Mouse (Mus musculus) heart, embryonic 13.5 days (tissue): ENCODE results near the gene Ube2ql1. TPM values are rescaled to one million over a fixed set of nuclear protein-coding genes. Genes with fewer than 3 reads are reported as not detected.

Source experiments
- ATAC-seq: fragments of 200-750 bp; cut with Nextera tagmentation; 2 replicates; pipeline ENCODE4 v1.8.0; 2017; ENCODE audit warnings: moderate TSS enrichment; ENCODE audit not compliant: insufficient number of reproducible peaks, low FRiP score, low TSS enrichment; ENCODE audit errors: extremely low read depth
- H3K27ac ChIP-seq: fragments of 300-500 bp; sonication (generic); replicated peaks from 2 replicates; pipeline ENCODE4 v1.5.1; 2015; ENCODE audit warnings: moderate library complexity, mild to moderate bottlenecking, inconsistent platforms
- H3K27me3 ChIP-seq: fragments of 300-500 bp; sonication (generic); replicated peaks from 2 replicates; pipeline ENCODE4 v1.6.1; 2015; ENCODE audit warnings: mild to moderate bottlenecking, inconsistent platforms
- H3K36me3 ChIP-seq: fragments of 300-500 bp; sonication (generic); 2 replicates; pipeline ENCODE4 v1.6.1; 2015; ENCODE audit warnings: mild to moderate bottlenecking, inconsistent platforms
- H3K4me1 ChIP-seq: fragments of 300-500 bp; sonication (generic); 2 replicates; pipeline ENCODE4 v1.6.1; 2015; ENCODE audit warnings: inconsistent platforms
- H3K4me2 ChIP-seq: fragments of 300-500 bp; sonication (generic); 2 replicates; pipeline ENCODE4 v1.6.1; 2015; ENCODE audit warnings: inconsistent platforms, mild to moderate bottlenecking, moderate library complexity
- H3K4me3 ChIP-seq: fragments of 300-500 bp; sonication (generic); 2 replicates; pipeline ENCODE4 v1.5.1; 2015; ENCODE audit warnings: moderate library complexity, mild to moderate bottlenecking, inconsistent platforms
- H3K9ac ChIP-seq: fragments of 300-500 bp; sonication (generic); 2 replicates; pipeline ENCODE4 v1.6.1; 2015; ENCODE audit warnings: inconsistent platforms, mild to moderate bottlenecking, moderate library complexity
- H3K9me3 ChIP-seq: fragments of 300-500 bp; sonication (generic); 2 replicates; pipeline ENCODE4 v1.6.1; 2016; ENCODE audit warnings: inconsistent platforms
- WGBS: fragments of 180-500 bp; shearing (Covaris S2); methylation state at CpG from one replicate; pipeline ENCODE4 v1.1.7; 2015; ENCODE audit warnings: mixed read lengths; 5-methylcytosine and 5-hydroxymethylcytosine counted together
- polyA plus RNA-seq: library from polyadenylated mRNA; unstranded; fragments of >200 nt; fragmentation: Nextera tagmentation; extraction: Ambion mirVana; gene quantifications from 2 replicates; pipeline ENCODE4 v1.2.1, GENCODE M21; 2015

Gene Ube2ql1
- polyA plus RNA-seq, 1 experiment from 2014 or later: 0.60 TPM

GRCm38 (mm10) chr13:69748756-69749155 lies 9.1 kb upstream of the Ube2ql1 start:
- 68% methylated on average over 4 of the region's 4 CpGs for WGBS
- H3K9me3 ChIP-seq: 0 out of 2 replicates have a peak, but pooled peaks cover 4% of the 10 kb centered on the region
- H3K4me1 ChIP-seq: peaks cover 8% of the 10 kb centered on the region; the same call in 1 of the 2 replicates
- H3K27me3 ChIP-seq: no peaks in the 10 kb centered on the region
- no peak for ATAC-seq
- no peak overlapping the region for H3K9ac ChIP-seq
- H3K4me3 ChIP-seq: no peak overlapping the region
- no peak overlapping the region for H3K4me2 ChIP-seq
- H3K36me3 ChIP-seq: no peaks in the 10 kb centered on the region
- no peak overlapping the region for H3K27ac ChIP-seq

DNA sequence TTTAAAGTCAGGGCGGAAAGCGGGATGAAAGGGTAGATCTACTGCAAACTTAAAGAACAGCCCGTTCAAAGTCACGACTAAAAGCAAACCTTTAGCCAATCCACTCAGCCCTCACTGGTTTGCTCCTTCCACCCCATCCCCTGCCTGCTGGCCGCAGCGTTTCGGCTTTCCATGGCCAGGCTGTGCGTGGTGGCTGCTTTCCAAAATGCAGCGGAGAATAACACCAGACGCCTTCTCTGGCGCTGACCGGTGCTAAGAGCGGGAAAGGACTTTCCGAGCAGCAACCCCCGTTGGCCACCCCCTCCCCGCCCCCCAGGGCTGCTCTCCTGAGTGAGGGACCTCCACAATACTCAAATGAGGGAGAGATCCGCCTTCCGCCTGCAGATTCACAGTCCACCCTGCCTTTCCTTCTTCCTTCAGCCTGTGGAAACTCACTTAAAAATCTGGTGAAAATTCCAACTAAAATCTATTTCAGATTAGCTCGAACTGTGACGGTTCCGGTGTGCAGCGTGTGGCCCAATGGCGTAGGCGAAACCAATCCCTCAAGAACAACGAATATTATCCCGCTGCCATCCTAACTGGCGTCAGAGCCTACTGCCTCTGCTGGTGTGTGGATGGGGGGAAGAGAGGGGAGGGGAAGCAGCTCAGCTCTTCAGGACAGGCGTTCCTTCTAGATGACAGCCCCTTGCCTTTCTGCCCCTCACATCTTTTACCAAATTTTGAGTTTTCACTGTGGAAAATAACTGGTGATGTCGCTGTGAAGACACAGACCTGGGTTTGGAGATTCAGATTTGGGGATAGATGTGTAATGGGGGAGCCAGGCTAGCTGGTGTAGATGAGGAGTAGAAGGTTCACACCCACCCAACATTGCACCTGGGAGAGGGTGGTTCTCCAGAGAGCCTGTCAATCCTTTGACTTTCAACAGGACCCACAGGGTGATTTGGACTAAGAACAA lies 919 bp upstream of the Ube2ql1 start:
- peak overlapping the region; percentile 99 for H3K4me2 ChIP-seq
- peak overlapping the region; percentile 75 for H3K9ac ChIP-seq
- peaks cover 23% of the 10 kb centered on the region for H3K4me1 ChIP-seq
- H3K27ac ChIP-seq: no peak overlapping the region
- peak overlapping the region; percentile 73 for H3K4me3 ChIP-seq
- H3K36me3 ChIP-seq: no peaks in the 10 kb centered on the region
- no peak for ATAC-seq
- 0 out of 2 replicates have a peak, but pooled peaks cover 4% of the 10 kb centered on the region for H3K9me3 ChIP-seq
- peaks cover 56% of the 10 kb centered on the region for H3K27me3 ChIP-seq
- WGBS: 2% methylated on average over 29 of the region's 29 CpGs

GRCm38 (mm10) chr13:69739091-69739758 lies 464 bp downstream of the Ube2ql1 start:
- 0 out of 2 replicates have a peak, but pooled peaks cover under 1% of the 10 kb centered on the region for H3K9me3 ChIP-seq
- no peak for ATAC-seq
- peaks cover 23% of the 10 kb centered on the region for H3K4me1 ChIP-seq
- no peaks in the 10 kb centered on the region for H3K36me3 ChIP-seq
- no peak overlapping the region for H3K27ac ChIP-seq
- H3K4me3 ChIP-seq: peak overlapping the region; percentile 73
- H3K9ac ChIP-seq: peak overlapping the region; percentile 80
- H3K4me2 ChIP-seq: peak overlapping the region; percentile 99
- under 1% methylated on average over 76 of the region's 78 CpGs for WGBS
- H3K27me3 ChIP-seq: peaks cover 70% of the 10 kb centered on the region

GRCm38 (mm10) chr13:69738461-69738971 lies 1.2 kb downstream of the Ube2ql1 start:
- H3K27ac ChIP-seq: no peak overlapping the region
- H3K4me1 ChIP-seq: peaks cover 23% of the 10 kb centered on the region
- H3K9ac ChIP-seq: peak overlapping the region; percentile 80
- no peaks in the 10 kb centered on the region for H3K36me3 ChIP-seq
- 1% methylated on average over 40 of the region's 40 CpGs for WGBS
- H3K4me2 ChIP-seq: peak overlapping the region; percentile 99
- peak overlapping the region; percentile 73 for H3K4me3 ChIP-seq
- H3K9me3 ChIP-seq: no peaks in the 10 kb centered on the region
- H3K27me3 ChIP-seq: peaks cover 73% of the 10 kb centered on the region
- ATAC-seq: no peak

GRCm38 (mm10) chr13:69737444-69738185 lies 2.1 kb downstream of the Ube2ql1 start:
- Histone ChIP-seq H3K4me1 (peaks cover 30% of the 10 kb centered on the region), H3K36me3 (no peaks in the 10 kb centered on the region), H3K4me2 (peak overlapping the region; percentile 99), H3K27ac (no peak overlapping the region), H3K4me3 (peak overlapping the region; percentile 73), H3K27me3 (peaks cover 76% of the 10 kb centered on the region), H3K9ac (no peak overlapping the region), H3K9me3 (no peaks in the 10 kb centered on the region)
- WGBS: 9% methylated on average over 12 of the region's 19 CpGs
- no peak for ATAC-seq

DNA sequence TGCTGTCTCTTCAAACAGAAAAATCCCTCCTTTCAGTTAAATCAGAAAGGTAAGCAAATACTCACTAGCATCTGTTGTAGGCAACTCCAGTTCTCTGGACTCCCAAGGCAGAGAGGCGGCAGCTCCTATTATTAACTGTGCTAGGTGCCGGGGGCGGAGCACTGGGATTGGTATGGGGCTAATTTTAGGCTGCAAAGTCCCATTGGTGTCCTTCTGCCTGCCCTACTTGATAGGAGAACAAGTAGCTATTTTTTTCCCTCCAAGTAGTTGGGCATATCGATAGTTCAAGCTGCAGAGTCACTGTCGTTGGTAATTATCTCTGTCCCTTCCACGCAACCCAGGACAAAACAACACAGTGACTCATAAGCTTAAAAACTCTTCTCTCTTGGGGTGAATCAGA lies 7.1 kb downstream of the Ube2ql1 start:
- Histone ChIP-seq H3K36me3 (no peaks in the 10 kb centered on the region), H3K4me2 (peak overlapping the region; percentile 51), H3K9me3 (no peaks in the 10 kb centered on the region), H3K4me3 (no peak overlapping the region), H3K27ac (peak overlapping the region; percentile 42; the same call in 1 of the 2 replicates), H3K4me1 (peaks cover 18% of the 10 kb centered on the region), H3K9ac (no peak overlapping the region), H3K27me3 (peaks cover 40% of the 10 kb centered on the region)
- WGBS: 46% methylated on average over 6 of the region's 6 CpGs
- no peak for ATAC-seq

GRCm38 (mm10) chr13:69725376-69725775 lies 14.3 kb downstream of the Ube2ql1 start:
- Histone ChIP-seq H3K9me3 (no peaks in the 10 kb centered on the region), H3K27ac (no peak overlapping the region), H3K4me2 (no peak overlapping the region), H3K27me3 (no peaks in the 10 kb centered on the region), H3K4me1 (0 out of 2 replicates have a peak, but pooled peaks cover 8% of the 10 kb centered on the region), H3K36me3 (no peaks in the 10 kb centered on the region), H3K4me3 (no peak overlapping the region), H3K9ac (no peak overlapping the region)
- 87% methylated on average over 3 of the region's 3 CpGs for WGBS
- no peak for ATAC-seq

DNA sequence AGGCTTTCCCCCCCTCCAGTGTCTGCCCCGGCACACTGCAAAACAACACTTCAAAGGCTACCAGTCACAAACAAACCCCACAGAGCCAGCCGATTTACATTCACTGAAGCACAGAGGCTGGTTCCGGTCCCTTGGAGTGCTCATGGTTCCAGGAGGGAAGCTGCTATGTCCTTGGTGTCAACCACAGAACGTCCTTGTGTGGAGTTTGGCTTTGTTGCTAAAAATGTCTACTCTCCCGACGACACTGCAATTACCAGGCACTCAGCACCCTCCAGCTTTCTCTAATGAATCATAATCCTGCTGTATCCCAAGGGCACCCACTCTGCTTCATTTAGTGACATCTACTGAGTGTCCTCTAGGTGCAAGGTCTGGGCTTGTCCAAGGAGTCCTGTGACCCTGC lies 18.5 kb downstream of the Ube2ql1 start:
- no peak for ATAC-seq
- H3K36me3 ChIP-seq: no peaks in the 10 kb centered on the region
- H3K4me3 ChIP-seq: no peak overlapping the region
- no peaks in the 10 kb centered on the region for H3K9me3 ChIP-seq
- H3K4me2 ChIP-seq: no peak overlapping the region; the same call in 1 of the 2 replicates
- H3K27me3 ChIP-seq: no peaks in the 10 kb centered on the region
- WGBS: 5% methylated on average over 6 of the region's 6 CpGs
- 0 out of 2 replicates have a peak, but pooled peaks cover 8% of the 10 kb centered on the region for H3K4me1 ChIP-seq
- no peak overlapping the region for H3K27ac ChIP-seq
- no peak overlapping the region for H3K9ac ChIP-seq

- Histone ChIP-seq H3K9me3 (no peaks in the 10 kb centered on the region), H3K4me2 (no peak overlapping the region), H3K9ac (no peak overlapping the region), H3K27me3 (no peaks in the 10 kb centered on the region), H3K27ac (no peak overlapping the region), H3K4me3 (no peak overlapping the region), H3K4me1 (0 out of 2 replicates have a peak, but pooled peaks cover 8% of the 10 kb centered on the region), H3K36me3 (no peaks in the 10 kb centered on the region)
- 14% methylated on average over 11 of the region's 11 CpGs for WGBS
- ATAC-seq: no peak
These were observed 21.7 kb downstream of the Ube2ql1 start for GRCm38 (mm10) chr13:69717860-69718598.

GRCm38 (mm10) chr13:69708236-69708635 lies 31.5 kb downstream of the Ube2ql1 start:
- H3K4me2 ChIP-seq: no peak overlapping the region
- 82% methylated on average over 7 of the region's 7 CpGs for WGBS
- no peaks in the 10 kb centered on the region for H3K36me3 ChIP-seq
- H3K4me1 ChIP-seq: no peaks in the 10 kb centered on the region
- H3K27me3 ChIP-seq: peaks cover 9% of the 10 kb centered on the region
- H3K4me3 ChIP-seq: no peak overlapping the region
- no peak overlapping the region for H3K9ac ChIP-seq
- no peaks in the 10 kb centered on the region for H3K9me3 ChIP-seq
- ATAC-seq: no peak
- no peak overlapping the region for H3K27ac ChIP-seq
